Mouse (Mus musculus): ENCODE results near the gene Cbwd1. TPM values are rescaled to one million over a fixed set of nuclear protein-coding genes. Genes with fewer than 3 reads are reported as not detected.

The Cbwd1 gene
- polyA plus RNA-seq, 1 experiment from 2014 or later = 15.0 TPM

Small RNAs within 50 kb of the gene (microRNA-seq; reads per million reads assigned to microRNA genes)
- gene Mir3084-1 = not detected

Other genes with a start within 250 kb of the Cbwd1 start
- 0.91 and 1.3 TPM in 2 replicates for gene Pgm5, start 99.8 kb downstream of the Cbwd1 start, polyA plus RNA-seq (2014; fragmentation: Nextera tagmentation; extraction: Ambion mirVana)
- gene Gm10053, start 85.9 kb downstream of the Cbwd1 start, polyA plus RNA-seq (2014; fragmentation: Nextera tagmentation; extraction: Ambion mirVana) = 252 and 283 TPM in 2 replicates
- not detected in 2 replicates for gene Foxd4, start 60.4 kb downstream of the Cbwd1 start, polyA plus RNA-seq (2014; fragmentation: Nextera tagmentation; extraction: Ambion mirVana)
- gene Dock8, start 37.9 kb upstream of the Cbwd1 start, polyA plus RNA-seq (2014; fragmentation: Nextera tagmentation; extraction: Ambion mirVana) = 0.41 and 0.55 TPM in 2 replicates